Mouse (Mus musculus): ENCODE results near the gene Olfr292.

Gene Olfr292

DNA sequence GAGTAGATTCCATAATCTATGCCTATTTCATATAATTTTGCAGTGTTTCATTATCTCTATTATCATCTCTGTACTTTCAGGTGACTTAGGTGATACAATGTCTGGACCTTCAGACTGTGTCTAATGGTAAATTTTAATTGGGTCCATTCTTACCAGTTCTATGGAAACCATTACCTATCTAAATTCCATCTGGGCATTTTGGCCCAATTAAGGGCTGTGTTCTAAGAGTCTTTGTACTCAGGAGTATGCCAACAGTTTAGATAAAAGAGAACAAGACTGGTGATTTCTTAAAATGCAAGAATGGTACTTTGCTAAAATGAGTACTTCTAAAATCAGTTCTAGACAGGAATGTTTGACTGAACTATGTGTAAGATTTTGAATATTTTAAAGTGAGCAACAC is at the start of gene Olfr292:
Gene Olfr292, plus strand, starts transcription at position 301 of the 400 bp plus-strand sequence.
- in situ Hi-C loops (cut with MboI, MseI), result no loop called here

DNA sequence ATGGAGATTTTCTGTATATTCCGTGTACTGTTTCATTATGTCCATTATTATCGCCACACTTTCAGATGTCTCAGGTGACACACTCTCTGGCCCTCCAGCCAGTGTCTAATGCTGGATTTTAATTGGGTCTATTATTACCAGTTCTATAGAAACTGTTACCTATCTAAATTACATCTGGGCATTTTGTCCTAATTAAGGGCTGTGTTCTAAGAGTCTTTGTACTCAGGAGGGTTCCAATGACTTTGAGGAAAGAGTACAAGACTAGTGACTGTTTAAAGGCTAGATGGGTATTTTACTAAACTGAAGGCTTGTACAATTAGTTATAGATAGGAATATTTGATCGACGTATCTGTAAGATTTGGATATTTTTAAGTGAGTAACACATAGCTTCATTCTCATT is 39.4 kb upstream of the Olfr292 start, which contains the start of gene Olfr293:
Gene Olfr293, plus strand, starts transcription at position 301 of the 400 bp plus-strand sequence.
- in situ Hi-C loops (cut with MboI, MseI), result no loop called here

DNA sequence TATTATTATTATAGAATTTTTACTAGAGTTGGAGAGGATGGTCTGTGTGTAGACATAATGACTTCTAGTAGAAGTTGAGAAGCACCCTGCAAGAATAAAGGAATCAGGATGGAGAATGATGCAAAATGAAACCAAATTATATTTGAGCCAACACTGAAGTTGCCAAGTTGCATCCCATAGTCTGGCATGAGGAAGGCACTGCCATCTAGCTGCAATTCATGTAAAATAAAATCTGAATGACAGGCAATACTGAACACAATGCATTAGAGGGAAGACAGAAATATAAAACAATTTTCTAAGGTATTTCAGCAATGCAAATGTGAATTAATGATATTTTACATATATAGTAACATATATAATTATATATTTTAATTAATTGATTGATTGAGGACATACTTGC is 36.9 kb downstream of the Olfr292 start:
- in situ Hi-C loops (cut with MboI, MseI), result no loop called here

Measured in regulatory T cell (primary cell).